Mouse (Mus musculus) neutrophil, adult 5-6 weeks (primary cell): ENCODE data around the gene Tinagl1. TPM values are rescaled to one million over a fixed set of nuclear protein-coding genes. Genes with fewer than 3 reads are reported as not detected.

Experiments
- ATAC-seq: fragments of 151-379, 151-347 bp; 2 replicates; pipeline ENCODE4 v1.8.0; 2017; ENCODE audit warnings: mild to moderate bottlenecking, moderate TSS enrichment; ENCODE audit not compliant: insufficient number of reproducible peaks, poor library complexity, low FRiP score, severe bottlenecking; ENCODE audit errors: extremely low read depth
- total RNA-seq: library from RNA; stranded (forward); fragments of 200-1000 nt; gene quantifications from 2 replicates; pipeline ENCODE4 v1.2.3, GENCODE M21; 2017

Gene Tinagl1
- total RNA-seq, 1 experiment from 2014 or later: 1.2 TPM

DNA sequence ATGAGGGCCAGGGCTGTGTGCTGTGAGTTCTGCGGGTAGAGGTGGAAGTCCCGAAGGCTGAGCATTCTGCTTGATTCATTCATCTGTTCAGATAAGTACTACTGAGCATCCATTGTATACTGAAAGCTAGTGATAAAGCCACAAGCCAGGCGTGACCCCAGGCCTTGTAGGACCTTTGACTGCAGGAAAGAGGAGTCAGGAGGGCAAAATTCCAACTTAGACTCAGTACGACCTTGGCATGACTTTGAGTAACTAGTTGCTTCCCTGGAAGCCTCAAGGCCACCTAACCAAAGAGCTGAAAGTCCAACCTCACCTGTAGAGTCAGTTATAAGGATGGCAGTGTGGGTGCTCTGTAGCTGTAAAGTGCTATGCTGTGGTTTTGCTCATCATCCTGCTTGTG is 54.2 kb downstream of the Tinagl1 start:
- no peak for ATAC-seq

Other genes starting within 250 kb of the Tinagl1 start
- not detected in 2 replicates for gene Spocd1, start 245.9 kb downstream of the Tinagl1 start, total RNA-seq
- 0.12 TPM in 1 of 2 replicates, not detected in the other for gene Adgrb2, start 190.3 kb downstream of the Tinagl1 start, total RNA-seq
- gene Col16a1, start 127.3 kb downstream of the Tinagl1 start, total RNA-seq: not detected in 2 replicates
- gene Pef1, start 72.6 kb downstream of the Tinagl1 start, total RNA-seq: 21.9 and 22.7 TPM in 2 replicates
- not detected in 2 replicates for gene Hcrtr1, start 35.8 kb downstream of the Tinagl1 start, total RNA-seq
- not detected in 2 replicates for gene Gm853, start 47.3 kb upstream of the Tinagl1 start, total RNA-seq
- gene Serinc2, start 104.1 kb upstream of the Tinagl1 start, total RNA-seq: not detected in 2 replicates
- not detected in 2 replicates for gene Fabp3, start 133.5 kb upstream of the Tinagl1 start, total RNA-seq
- gene Gm10570, start 133.6 kb upstream of the Tinagl1 start, total RNA-seq: not detected in 2 replicates
- gene Zcchc17, start 184.8 kb upstream of the Tinagl1 start, total RNA-seq: 50.0 and 67.0 TPM in 2 replicates
- 37.9 and 45.6 TPM in 2 replicates for gene Snrnp40, start 185.0 kb upstream of the Tinagl1 start, total RNA-seq